Mouse (Mus musculus) brain, embryonic 14.5 days (tissue): ENCODE measurements around the gene Olfr539.

Source experiments
- CTCF ChIP-seq: fragments of 200-500 bp; IDR thresholded peaks from 2 replicates; pipeline ENCODE4 v1.5.1; 2012; ENCODE audit warnings: inconsistent platforms, mild to moderate bottlenecking, moderate library complexity, borderline replicate concordance; ENCODE audit not compliant: insufficient read depth, insufficient read length; ENCODE audit errors: extremely low read depth
- POLR2A ChIP-seq: fragments of 200-500 bp; IDR thresholded peaks from 2 replicates; pipeline ENCODE4 v1.6.1; 2012; ENCODE audit warnings: mild to moderate bottlenecking, inconsistent platforms, borderline replicate concordance; ENCODE audit not compliant: poor library complexity, insufficient read depth, insufficient read length, severe bottlenecking; ENCODE audit errors: extremely low read depth

DNA sequence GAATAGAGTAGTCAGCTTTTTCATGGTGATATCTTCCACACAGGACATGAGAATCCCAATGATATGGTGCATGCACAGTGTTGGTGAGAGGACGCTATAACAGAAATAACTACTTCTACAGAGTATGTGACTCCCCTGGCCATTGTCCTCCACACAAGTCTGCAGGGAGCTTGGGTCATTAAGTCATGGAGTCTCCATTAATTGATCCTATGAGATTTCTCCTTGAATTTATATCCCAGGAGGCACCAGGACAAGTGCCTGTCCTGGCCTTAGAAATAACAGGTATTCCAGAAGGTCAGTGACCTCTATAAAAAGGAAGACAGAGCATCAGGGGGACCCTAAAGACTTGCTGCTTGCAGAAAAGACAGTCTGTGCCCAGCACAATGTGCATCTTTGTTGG, 13.6 kb upstream of the Olfr539 start, which contains the start of gene Olfr53:
- TF ChIP-seq CTCF (no peak), POLR2A (no peak)
